In genomic region chr4:40431916-40432315, GRCm38 (mm10) we compare ENCODE assay signal across 15 mouse cellular contexts. TPM values are rescaled to one million over a fixed set of nuclear protein-coding genes. Genes with fewer than 3 reads are reported as not detected.
"Had no signal": no experiment of that assay in that cellular context is flagged by ENCODE, and none has a peak within 500 bp of the region (broad histone marks: within the 10 kb centered on the region; RNA-seq: fewer than 3 reads in every experiment).

No protein-coding gene starts in this region.

- H3K27me3 ChIP-seq: limb, embryonic 15.5 days; lung, embryonic 15.5 days; midbrain, embryonic 12.5 days; stomach, embryonic 15.5 days had no signal

- H3K36me3 ChIP-seq: limb, embryonic 15.5 days; lung, embryonic 15.5 days; midbrain, embryonic 12.5 days; stomach, embryonic 15.5 days had no signal

- H3K27ac ChIP-seq: kidney, postnatal 0 days; limb, embryonic 15.5 days; lung, embryonic 15.5 days; macrophage; midbrain, embryonic 12.5 days; stomach, embryonic 15.5 days had no signal

- H3K4me1 ChIP-seq: limb, embryonic 15.5 days; lung, embryonic 15.5 days; midbrain, embryonic 12.5 days; stomach, embryonic 15.5 days had no signal

- H3K9me3 ChIP-seq: limb, embryonic 15.5 days; lung, embryonic 15.5 days; stomach, embryonic 15.5 days had no signal

- DNase-seq: kidney, adult 9 months; kidney, postnatal 36 days; layer of hippocampus, adult 9-11 months; layer of hippocampus, postnatal 36 days; lung, postnatal 14 days; right cerebral cortex, postnatal 14 days; thymus, postnatal 36 days had no signal

- H3K4me3 ChIP-seq: limb, embryonic 15.5 days; lung, embryonic 15.5 days; midbrain, embryonic 12.5 days; stomach, embryonic 15.5 days had no signal

RNA-seq across cellular contexts. Expression of gene Tmem215, which starts 40.1 kb away (rescaled TPM):
- polyA plus RNA-seq: liver, embryonic 16.5 days; macrophage; thymus, postnatal 0 days had no signal
